Mouse (Mus musculus): ENCODE data around the gene Pimreg. TPM values are rescaled to one million over a fixed set of nuclear protein-coding genes. Genes with fewer than 3 reads are reported as not detected.

Gene Pimreg
- polyA plus RNA-seq, 1 experiment: 34.3 TPM

DNA sequence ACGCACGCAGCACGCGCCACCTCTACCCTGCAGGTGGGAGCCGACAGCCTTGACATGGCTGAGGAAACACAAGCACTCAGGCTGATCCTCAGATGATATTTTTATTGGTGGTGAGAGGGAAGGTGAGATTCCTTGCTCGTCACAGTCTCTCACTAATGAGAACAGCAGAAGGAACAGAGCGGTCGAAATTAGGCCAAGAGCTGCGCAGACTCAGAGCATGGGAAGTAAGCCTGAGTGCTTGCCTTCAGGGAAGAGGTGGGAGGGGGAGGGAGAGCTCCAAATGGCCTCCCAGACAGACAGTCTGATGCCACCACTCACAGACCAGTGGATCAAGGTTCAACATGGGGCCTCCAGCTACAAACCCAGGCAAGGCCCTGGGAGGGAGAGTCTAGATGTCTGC is 15.3 kb upstream of the Pimreg start:
- H3K4me3 ChIP-seq (ENCODE audit: insufficient read depth, low read length): no peak overlapping the region
- TF ChIP-seq CTCF (IDR thresholded peaks at IDR 0.05; ENCODE audit: low read depth, low read length) (no peak), POLR2A (IDR thresholded peaks at IDR 0.05; ENCODE audit: borderline replicate concordance, low read depth, low read length) (no peak)
- no peak overlapping the region for H3K27ac ChIP-seq (ENCODE audit: insufficient read depth, low read depth, low read length)
- no peaks in the 10 kb centered on the region for H3K4me1 ChIP-seq (ENCODE audit: control insufficient read depth, insufficient read depth, low read length)

DNA sequence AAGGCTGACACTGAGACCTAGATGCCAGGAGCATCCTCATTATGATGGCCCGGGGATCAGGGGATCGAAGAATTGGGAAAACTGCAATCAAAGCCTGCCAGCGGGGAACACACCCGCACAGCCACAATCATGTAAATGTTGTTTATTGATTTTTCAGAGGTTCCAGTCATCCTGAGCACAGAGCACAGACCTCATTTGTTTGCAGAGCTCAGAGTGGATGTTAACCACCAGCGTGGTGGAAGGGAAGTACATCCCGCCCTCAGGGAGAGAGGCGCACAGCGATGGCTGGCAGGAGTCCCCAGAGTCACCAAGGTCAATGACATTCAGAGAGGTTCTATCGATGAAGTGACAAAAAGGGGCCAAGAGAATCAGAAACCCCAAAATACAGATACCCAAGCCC is 14.0 kb upstream of the Pimreg start:
- H3K4me3 ChIP-seq (ENCODE audit: insufficient read depth, low read length): no peak overlapping the region
- TF ChIP-seq POLR2A (IDR thresholded peaks at IDR 0.05; ENCODE audit: borderline replicate concordance, low read depth, low read length): no peak
- no peak for TF ChIP-seq CTCF (IDR thresholded peaks at IDR 0.05; ENCODE audit: low read depth, low read length)
- H3K27ac ChIP-seq (ENCODE audit: insufficient read depth, low read depth, low read length): no peak overlapping the region
- no peaks in the 10 kb centered on the region for H3K4me1 ChIP-seq (ENCODE audit: control insufficient read depth, insufficient read depth, low read length)

DNA sequence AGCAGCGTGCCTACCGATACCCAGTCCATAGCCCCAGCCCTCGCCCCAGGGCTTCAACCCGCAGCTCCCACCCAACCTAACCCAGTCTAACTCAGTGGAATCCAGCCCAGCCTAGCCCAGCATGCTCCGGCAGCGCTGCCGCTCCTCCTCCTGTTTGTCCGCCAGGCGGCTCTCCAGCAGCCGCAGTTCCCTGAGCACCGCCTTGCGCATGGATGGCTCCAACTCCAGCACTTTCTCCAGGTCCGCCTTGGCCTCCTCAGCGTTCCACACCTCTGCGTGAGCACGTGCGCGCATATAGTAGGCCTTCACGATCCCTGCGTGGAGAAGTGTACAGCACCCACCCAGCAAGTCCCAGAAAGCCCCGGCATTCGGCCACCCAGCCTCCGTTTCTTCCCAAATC is 12.7 kb upstream of the Pimreg start:
- no peak overlapping the region for H3K4me3 ChIP-seq (ENCODE audit: insufficient read depth, low read length)
- no peak overlapping the region for H3K27ac ChIP-seq (ENCODE audit: insufficient read depth, low read depth, low read length)
- TF ChIP-seq POLR2A (IDR thresholded peaks at IDR 0.05; ENCODE audit: borderline replicate concordance, low read depth, low read length) (no peak), CTCF (IDR thresholded peaks at IDR 0.05; ENCODE audit: low read depth, low read length) (no peak)
- no peaks in the 10 kb centered on the region for H3K4me1 ChIP-seq (ENCODE audit: control insufficient read depth, insufficient read depth, low read length)

DNA sequence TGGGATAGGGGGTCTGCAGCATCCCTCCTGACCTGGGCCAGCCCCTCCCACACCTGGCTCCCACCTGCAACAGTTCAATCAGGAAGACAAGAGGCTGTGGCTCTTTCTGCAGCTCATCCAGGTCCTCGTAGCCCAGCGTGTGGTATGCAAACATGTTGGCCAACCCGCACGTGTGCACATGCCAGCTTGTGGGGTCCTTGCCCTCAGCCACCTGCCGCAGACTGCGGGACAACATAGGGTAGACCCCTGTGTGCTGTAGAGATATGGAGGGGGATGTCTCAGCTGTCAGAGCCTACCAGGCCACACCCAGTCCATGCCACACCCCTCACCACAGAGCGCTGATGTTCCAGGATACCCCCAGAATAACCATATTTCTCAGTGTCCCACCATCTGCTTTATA is 10.5 kb upstream of the Pimreg start:
- Histone ChIP-seq H3K4me3 (ENCODE audit: insufficient read depth, low read length) (no peak overlapping the region), H3K4me1 (ENCODE audit: control insufficient read depth, insufficient read depth, low read length) (peaks cover 6% of the 10 kb centered on the region), H3K27ac (ENCODE audit: insufficient read depth, low read depth, low read length) (no peak overlapping the region)
- no peak for TF ChIP-seq POLR2A (IDR thresholded peaks at IDR 0.05; ENCODE audit: borderline replicate concordance, low read depth, low read length)

DNA sequence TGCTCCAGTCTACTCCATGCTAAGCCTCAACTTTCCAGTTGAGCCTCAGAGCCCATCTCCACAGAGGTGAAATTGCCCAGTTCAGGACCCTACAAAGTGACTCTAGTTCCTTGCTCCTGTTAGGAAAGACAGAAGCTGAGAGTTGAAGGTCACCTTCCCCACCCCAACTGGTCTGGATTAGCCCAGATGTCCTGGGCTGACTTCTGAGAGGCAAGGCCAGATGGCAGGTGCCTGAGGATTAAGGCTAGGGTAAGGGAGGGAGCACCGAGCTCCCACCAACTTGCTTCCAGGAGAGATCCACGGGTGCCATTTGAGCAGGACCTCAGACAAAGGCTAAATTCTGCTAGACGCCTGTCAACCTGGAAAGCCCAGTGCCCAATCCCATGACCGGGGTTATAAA is 9.7 kb upstream of the Pimreg start:
- TF ChIP-seq POLR2A (IDR thresholded peaks at IDR 0.05; ENCODE audit: borderline replicate concordance, low read depth, low read length) (no peak), CTCF (IDR thresholded peaks at IDR 0.05; ENCODE audit: low read depth, low read length) (no peak)
- Histone ChIP-seq H3K27ac (ENCODE audit: insufficient read depth, low read depth, low read length) (no peak overlapping the region), H3K4me3 (ENCODE audit: insufficient read depth, low read length) (no peak overlapping the region), H3K4me1 (ENCODE audit: control insufficient read depth, insufficient read depth, low read length) (peaks cover 8% of the 10 kb centered on the region)

DNA sequence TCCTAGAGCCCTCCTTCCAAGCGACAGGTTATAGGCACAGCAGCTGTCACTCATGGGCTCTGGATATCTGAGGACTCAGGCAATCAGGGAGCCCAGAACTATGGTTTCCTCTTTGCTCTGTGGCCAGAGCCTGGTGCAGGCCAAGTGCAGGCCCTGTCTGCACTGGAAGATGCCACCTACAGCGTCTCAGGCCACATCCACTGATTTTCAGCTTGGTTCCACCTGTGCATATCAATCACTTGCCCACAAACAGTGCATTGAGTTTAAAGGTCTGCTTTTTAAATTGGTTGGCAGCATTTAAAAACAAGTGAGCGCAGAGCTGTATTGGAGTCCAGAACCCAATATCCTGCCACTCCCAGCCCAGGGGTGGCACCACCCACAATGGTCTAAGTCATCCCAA is 9.2 kb upstream of the Pimreg start:
- Histone ChIP-seq H3K4me1 (ENCODE audit: control insufficient read depth, insufficient read depth, low read length) (peaks cover 11% of the 10 kb centered on the region), H3K27ac (ENCODE audit: insufficient read depth, low read depth, low read length) (no peak overlapping the region), H3K4me3 (ENCODE audit: insufficient read depth, low read length) (no peak overlapping the region)
- TF ChIP-seq CTCF (IDR thresholded peaks at IDR 0.05; ENCODE audit: low read depth, low read length) (no peak), POLR2A (IDR thresholded peaks at IDR 0.05; ENCODE audit: borderline replicate concordance, low read depth, low read length) (no peak)

DNA sequence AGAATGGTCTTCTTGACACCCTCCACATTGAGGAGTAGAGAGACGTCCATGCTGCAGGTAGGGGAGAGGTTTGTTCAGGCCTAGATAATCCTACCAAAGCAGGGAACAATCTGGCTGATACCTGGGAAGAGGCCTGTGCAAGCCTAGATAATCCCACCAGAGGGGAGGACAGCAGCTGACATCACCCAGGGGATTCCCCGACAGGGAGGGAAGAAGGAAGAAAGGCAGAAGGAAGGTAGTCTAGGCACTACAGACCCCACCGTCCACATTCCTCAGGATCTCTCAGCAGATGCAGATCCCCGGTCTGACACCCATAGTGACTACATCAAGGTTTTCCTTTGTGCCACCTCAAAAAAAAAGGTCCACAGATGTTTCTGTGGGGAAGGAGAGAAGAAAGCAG is 4.4 kb upstream of the Pimreg start, which contains the start of gene Aipl1:
Gene Aipl1, minus strand, starts transcription at position 101 of the 400 bp plus-strand sequence.
- no peak within 1 kb of the TSS for H3K4me3 ChIP-seq (ENCODE audit: insufficient read depth, low read length)
- H3K4me1 ChIP-seq (ENCODE audit: control insufficient read depth, insufficient read depth, low read length): peaks cover 36% of the 10 kb centered on the region
- TF ChIP-seq POLR2A (IDR thresholded peaks at IDR 0.05; ENCODE audit: borderline replicate concordance, low read depth, low read length): no peak
- TF ChIP-seq CTCF (IDR thresholded peaks at IDR 0.05; ENCODE audit: low read depth, low read length): no peak
- H3K27ac ChIP-seq (ENCODE audit: insufficient read depth, low read depth, low read length): no peak within 1 kb of the TSS

DNA sequence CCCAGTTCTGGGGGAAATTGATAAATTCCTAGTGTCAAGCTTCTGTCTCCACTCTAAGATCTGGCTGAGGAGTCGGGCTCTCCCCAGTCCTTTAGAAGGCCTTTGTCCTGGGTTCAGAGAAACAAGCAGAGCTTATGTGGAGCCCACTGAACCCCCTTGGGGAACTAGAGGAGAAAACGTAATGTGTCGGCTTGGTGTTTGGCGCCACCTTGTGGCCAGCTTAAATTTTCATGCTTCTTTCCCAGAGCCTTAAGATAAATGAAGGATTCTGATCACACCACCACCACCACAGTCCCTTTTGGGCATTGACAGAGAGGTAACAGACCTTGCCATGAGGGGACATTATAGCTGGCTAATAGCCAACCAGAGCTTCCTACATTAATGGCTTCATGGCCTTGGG is 3.8 kb upstream of the Pimreg start:
- H3K27ac ChIP-seq (ENCODE audit: insufficient read depth, low read depth, low read length): no peak overlapping the region
- peaks cover 37% of the 10 kb centered on the region for H3K4me1 ChIP-seq (ENCODE audit: control insufficient read depth, insufficient read depth, low read length)
- TF ChIP-seq CTCF (IDR thresholded peaks at IDR 0.05; ENCODE audit: low read depth, low read length) (peak; percentile 68), POLR2A (IDR thresholded peaks at IDR 0.05; ENCODE audit: borderline replicate concordance, low read depth, low read length) (no peak)
- H3K4me3 ChIP-seq (ENCODE audit: insufficient read depth, low read length): no peak overlapping the region

DNA sequence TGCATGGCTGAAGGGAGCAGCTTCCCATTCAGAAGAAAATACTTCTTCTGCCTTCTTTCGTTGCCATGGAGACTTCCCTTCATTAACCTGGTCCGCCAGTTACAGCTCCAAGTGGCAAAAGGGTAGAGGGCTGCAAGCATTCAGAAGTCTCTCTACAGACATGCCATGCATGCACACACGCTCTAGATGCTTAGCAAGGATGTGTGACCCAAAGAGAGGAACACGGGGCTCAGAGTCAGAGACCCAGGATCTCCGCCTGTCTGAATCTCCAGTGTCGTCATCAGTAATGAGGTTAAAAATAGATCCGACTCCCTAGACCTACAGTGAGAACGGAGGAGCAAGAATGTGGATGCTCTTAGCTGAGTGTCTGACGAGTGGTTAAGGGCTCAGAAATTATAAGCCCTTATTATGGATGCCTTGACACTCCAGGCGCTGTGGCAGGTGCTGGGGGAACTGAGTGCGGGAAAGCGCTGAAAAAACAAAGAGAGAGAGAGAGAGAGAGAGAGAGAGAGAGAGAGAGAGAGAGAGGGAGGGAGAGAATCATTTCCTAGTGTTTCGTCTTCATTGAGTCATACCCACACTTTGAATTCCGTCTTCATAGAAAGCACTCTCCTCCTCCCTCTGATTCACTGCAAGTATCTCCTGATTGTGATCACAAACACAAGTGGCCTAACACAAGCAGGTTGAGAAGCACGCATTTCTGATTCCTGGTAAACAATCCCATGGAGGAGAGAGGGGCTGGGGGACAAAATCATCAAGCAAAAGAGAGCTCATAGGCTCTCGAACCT is 2.0 kb upstream of the Pimreg start:
- no peak overlapping the region for H3K4me3 ChIP-seq (ENCODE audit: insufficient read depth, low read length)
- TF ChIP-seq CTCF (IDR thresholded peaks at IDR 0.05; ENCODE audit: low read depth, low read length): no peak
- TF ChIP-seq POLR2A (IDR thresholded peaks at IDR 0.05; ENCODE audit: borderline replicate concordance, low read depth, low read length): no peak
- H3K4me1 ChIP-seq (ENCODE audit: control insufficient read depth, insufficient read depth, low read length): peaks cover 40% of the 10 kb centered on the region
- no peak overlapping the region for H3K27ac ChIP-seq (ENCODE audit: insufficient read depth, low read depth, low read length)

DNA sequence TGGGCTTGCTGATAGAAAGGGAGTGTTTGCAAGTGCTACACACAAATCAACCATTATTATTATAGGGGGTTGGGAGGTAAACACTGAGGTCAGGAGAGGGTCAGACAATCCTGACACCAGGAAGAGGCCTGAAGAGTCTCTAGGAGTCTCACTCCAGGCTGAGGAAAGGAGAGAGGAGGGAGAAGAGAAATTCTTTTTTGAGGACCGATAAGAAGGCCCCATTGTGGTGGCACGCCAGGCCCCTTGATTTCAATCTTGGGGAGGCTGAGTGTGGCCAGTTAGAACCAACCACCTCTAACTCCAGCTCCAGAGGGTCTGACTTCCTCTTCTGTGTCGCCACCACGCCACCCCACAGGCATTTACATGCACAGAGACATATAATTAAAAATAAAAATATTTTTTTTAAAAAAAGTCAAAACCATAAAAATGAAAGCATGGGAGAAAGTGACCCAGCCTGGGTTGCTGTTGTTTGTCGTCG is 503 bp upstream of the Pimreg start:
- no peak for TF ChIP-seq CTCF (IDR thresholded peaks at IDR 0.05; ENCODE audit: low read depth, low read length)
- TF ChIP-seq POLR2A (IDR thresholded peaks at IDR 0.05; ENCODE audit: borderline replicate concordance, low read depth, low read length): no peak
- peaks cover 34% of the 10 kb centered on the region for H3K4me1 ChIP-seq (ENCODE audit: control insufficient read depth, insufficient read depth, low read length)
- peak overlapping the region; percentile 97 for H3K4me3 ChIP-seq (ENCODE audit: insufficient read depth, low read length)
- peak overlapping the region; percentile 80 for H3K27ac ChIP-seq (ENCODE audit: insufficient read depth, low read depth, low read length)
